Mouse (Mus musculus) heart, embryonic 14.5 days (tissue): ENCODE results near the gene Ceacam1. TPM values are rescaled to one million over a fixed set of nuclear protein-coding genes. Genes with fewer than 3 reads are reported as not detected.
A peak's percentile ranks its signal among the peaks of the same experiment; 100 is the strongest.
"Not testable (repeated sequence)": the region's sequence is repeated elsewhere in the genome, so short reads cannot be mapped to it uniquely, and the experiment has no call there.

ENCODE experiments used
- ATAC-seq: fragments of 200-750 bp; cut with Nextera tagmentation; 2 replicates; pipeline ENCODE4 v1.8.0; 2017; ENCODE audit warnings: low read depth, moderate TSS enrichment; ENCODE audit not compliant: insufficient number of reproducible peaks, insufficient read depth, low FRiP score
- H3K27ac ChIP-seq, 2 experiments: fragments of 200-500 bp in 1 of 2; fragments of 300-500 bp in 1 of 2; sonication (generic) in 1 of 2; replicated peaks in 1 of 2; 2 replicates each; pipeline ENCODE4 v1.5.1; 2012 to 2014; ENCODE audit warnings: low read depth in 2 of 2, low read length in 2 of 2, control low read depth in 1 of 2, mild to moderate bottlenecking in 1 of 2, mixed read lengths in 1 of 2; ENCODE audit not compliant: control insufficient read depth in 1 of 2, insufficient read depth in 1 of 2
- H3K27me3 ChIP-seq: fragments of 300-500 bp; sonication (generic); 2 replicates; pipeline ENCODE4 v1.6.1; 2014; ENCODE audit warnings: mild to moderate bottlenecking, low read length, control low read depth; ENCODE audit not compliant: control insufficient read depth, insufficient read depth
- H3K36me3 ChIP-seq: fragments of 300-500 bp; sonication (generic); 2 replicates; pipeline ENCODE4 v1.6.1; 2014; ENCODE audit warnings: mild to moderate bottlenecking, control low read depth, low read length, mixed read lengths; ENCODE audit not compliant: control insufficient read depth, insufficient read depth
- H3K4me1 ChIP-seq, 2 experiments: fragments of 200-500 bp in 1 of 2; fragments of 300-500 bp in 1 of 2; sonication (generic) in 1 of 2; 2 replicates each; pipeline ENCODE4 v1.6.1; 2012 to 2014; ENCODE audit warnings: low read length in 2 of 2, control low read depth in 1 of 2, mixed read lengths in 1 of 2; ENCODE audit not compliant: control insufficient read depth in 2 of 2, insufficient read depth in 2 of 2
- H3K4me2 ChIP-seq: fragments of 300-500 bp; sonication (generic); 2 replicates; pipeline ENCODE4 v1.6.1; 2014; ENCODE audit warnings: mild to moderate bottlenecking, low read length
- H3K4me3 ChIP-seq, 2 experiments: fragments of 200-500 bp in 1 of 2; fragments of 300-500 bp in 1 of 2; sonication (generic) in 1 of 2; 2 replicates each; pipeline ENCODE4 v1.5.1; 2012 to 2014; ENCODE audit warnings: low read length in 2 of 2, mild to moderate bottlenecking in 2 of 2, control low read depth in 1 of 2, low read depth in 1 of 2, moderate library complexity in 1 of 2; ENCODE audit not compliant: control insufficient read depth in 1 of 2, insufficient read depth in 1 of 2
- H3K9ac ChIP-seq: fragments of 300-500 bp; sonication (generic); 2 replicates; pipeline ENCODE4 v1.6.1; 2014; ENCODE audit warnings: mild to moderate bottlenecking, low read length
- H3K9me3 ChIP-seq: fragments of 300-500 bp; sonication (generic); 2 replicates; pipeline ENCODE4 v1.6.1; 2016; ENCODE audit warnings: low read length, control low read depth; ENCODE audit not compliant: control insufficient read depth
- WGBS: fragments of 180-500 bp; shearing (Covaris S2); extraction: QIAGEN DNeasy Blood & Tissue Kit; methylation state at CpG from one replicate; pipeline ENCODE4 v1.1.7; 2014; 5-methylcytosine and 5-hydroxymethylcytosine counted together
- polyA plus RNA-seq: library from polyadenylated mRNA; unstranded; fragments of >200 nt; fragmentation: Nextera tagmentation; extraction: Ambion mirVana; gene quantifications from 2 replicates; pipeline ENCODE4 v1.2.1, GENCODE M21; 2014

Gene Ceacam1
- polyA plus RNA-seq = 3.9 and 4.5 TPM in 2 replicates

DNA sequence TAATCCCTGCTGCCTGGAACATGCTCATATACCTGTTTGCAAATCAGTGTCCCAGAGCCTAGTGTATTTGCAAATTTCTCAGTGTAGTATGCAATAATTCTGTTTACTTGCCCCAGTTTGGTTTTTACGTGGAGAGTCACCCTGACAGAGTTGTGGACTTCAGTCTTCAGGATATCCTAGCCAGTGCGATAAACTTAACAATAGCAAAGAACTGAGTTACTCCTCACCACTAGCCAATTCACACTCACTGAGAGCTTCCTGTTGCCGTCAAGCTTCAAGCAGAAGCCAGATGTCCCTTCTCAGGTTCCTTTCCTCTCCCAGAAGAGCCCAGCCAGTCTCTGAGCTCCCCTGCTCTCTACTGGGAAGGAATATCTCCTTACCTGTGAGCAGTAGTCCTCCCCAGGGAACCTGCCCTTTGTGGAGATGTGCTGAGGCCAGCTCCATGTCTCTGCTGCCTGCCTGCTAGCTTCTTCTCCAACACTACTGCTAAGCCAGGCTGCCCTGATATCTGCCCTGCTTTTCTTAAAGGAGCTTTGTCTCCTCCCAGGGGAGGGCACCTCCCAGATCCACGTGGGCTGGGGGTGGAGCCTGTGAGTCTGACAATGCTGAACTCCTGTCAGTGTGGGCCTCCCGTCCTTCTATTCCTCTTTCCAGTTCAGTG lies at the start of gene Ceacam1:
Ceacam1 (minus strand) TSS at position 513 of the 661 bp plus-strand sequence.
- H3K27ac ChIP-seq = peak within 1 kb of the TSS in 1 of 2 experiments; percentile 59; a peak in 2 of 4 replicates
- H3K4me3 ChIP-seq, H3K9me3 ChIP-seq, H3K4me2 ChIP-seq, H3K27me3 ChIP-seq, H3K36me3 ChIP-seq, H3K4me1 ChIP-seq, H3K9ac ChIP-seq: not testable (repeated sequence)
- 13% methylated on average over 5 of the region's 5 CpGs for WGBS
- ATAC-seq = peak; percentile 47; the same call in 1 of the 2 replicates

DNA sequence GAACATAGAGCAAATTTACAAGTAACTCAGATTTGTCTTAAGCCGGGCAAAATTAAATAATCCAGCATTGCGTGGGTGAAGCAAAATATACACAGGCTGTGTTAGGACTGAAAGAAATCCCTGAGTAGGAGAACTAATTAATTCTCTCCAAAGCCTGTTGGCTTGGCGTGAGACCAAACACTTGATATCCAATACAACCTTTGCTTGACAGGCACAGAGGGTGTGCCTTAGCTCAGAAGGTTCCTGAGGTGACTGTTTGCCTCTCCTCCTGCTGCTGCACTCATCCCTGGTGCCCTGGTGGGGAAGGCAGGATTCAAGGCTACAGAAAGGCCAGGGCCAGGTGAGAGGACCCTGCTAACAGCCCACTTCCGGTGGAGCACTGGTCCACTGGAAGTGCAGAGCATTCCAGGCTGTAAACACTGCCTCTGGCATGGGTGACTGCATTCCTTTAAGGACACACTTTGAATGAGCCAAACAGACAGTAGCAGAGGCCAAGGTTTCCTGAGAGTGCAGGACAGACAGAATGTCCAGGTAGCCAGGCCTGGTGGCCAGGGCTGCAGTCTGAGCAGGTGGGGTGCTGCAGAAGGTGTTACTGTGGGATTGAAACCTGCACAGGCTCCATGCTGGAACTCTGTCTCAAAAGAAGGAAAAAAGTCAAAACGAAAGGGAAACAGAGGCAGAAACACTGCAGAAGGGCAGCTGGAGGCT lies 38.8 kb upstream of the Ceacam1 start:
- not testable (repeated sequence) for H3K4me2 ChIP-seq, H3K4me3 ChIP-seq, H3K27me3 ChIP-seq, H3K9me3 ChIP-seq, ATAC-seq, H3K4me1 ChIP-seq, H3K9ac ChIP-seq, H3K27ac ChIP-seq, H3K36me3 ChIP-seq
- 78% methylated on average over 2 of the region's 5 CpGs for WGBS

DNA sequence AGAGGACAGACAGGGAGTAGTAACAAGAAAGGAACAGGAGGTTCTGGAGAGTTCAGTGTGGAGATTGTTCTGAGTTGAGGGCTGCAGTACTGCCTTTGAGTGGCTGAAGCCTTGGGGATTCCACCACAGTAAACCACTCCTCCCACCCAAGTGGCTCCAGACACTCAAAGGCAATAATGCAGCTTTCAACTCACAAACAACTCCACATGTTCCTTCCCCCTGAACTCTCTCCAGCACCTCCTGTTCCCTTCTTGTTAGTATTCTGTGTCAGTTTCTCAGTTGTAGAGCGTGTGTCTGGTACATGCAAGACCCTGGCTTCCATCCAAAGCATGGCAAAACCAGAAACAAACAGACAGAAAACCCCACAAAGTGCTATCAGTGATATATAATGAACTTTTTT lies 38.3 kb upstream of the Ceacam1 start:
- not testable (repeated sequence) for H3K4me2 ChIP-seq, H3K4me3 ChIP-seq, H3K27me3 ChIP-seq, ATAC-seq, H3K27ac ChIP-seq, H3K9me3 ChIP-seq, H3K4me1 ChIP-seq, H3K9ac ChIP-seq, H3K36me3 ChIP-seq
- 59% methylated on average over 1 of the region's 1 CpGs for WGBS

DNA sequence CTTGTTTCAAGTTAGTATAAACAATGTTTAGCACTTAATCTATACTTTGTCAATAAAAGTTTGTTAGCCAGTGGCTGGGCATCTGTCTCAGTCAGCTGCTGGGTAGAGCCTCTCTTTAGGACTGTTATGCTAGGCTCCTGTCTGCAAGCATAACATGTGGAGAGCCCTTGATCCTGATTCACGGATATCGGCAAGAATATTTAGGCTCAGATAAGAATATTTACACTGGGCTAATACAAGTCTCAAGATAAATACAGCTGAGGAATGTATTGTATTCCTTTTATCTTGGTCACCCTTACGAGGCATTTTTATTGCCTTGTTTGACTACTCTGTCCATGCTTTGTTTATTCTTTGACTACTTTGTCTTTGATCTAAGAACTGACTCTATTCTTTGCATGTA lies 32.5 kb upstream of the Ceacam1 start:
- no peaks in the 10 kb centered on the region for H3K36me3 ChIP-seq
- no peak overlapping the region for H3K9ac ChIP-seq
- no peaks in the 10 kb centered on the region for H3K9me3 ChIP-seq
- no peak for ATAC-seq
- no peak overlapping the region for H3K4me2 ChIP-seq
- H3K4me1 ChIP-seq = no peaks in the 10 kb centered on the region
- H3K27ac ChIP-seq = no peak overlapping the region
- no peak overlapping the region for H3K4me3 ChIP-seq
- no peaks in the 10 kb centered on the region for H3K27me3 ChIP-seq
- 26% methylated on average over 3 of the region's 3 CpGs for WGBS

DNA sequence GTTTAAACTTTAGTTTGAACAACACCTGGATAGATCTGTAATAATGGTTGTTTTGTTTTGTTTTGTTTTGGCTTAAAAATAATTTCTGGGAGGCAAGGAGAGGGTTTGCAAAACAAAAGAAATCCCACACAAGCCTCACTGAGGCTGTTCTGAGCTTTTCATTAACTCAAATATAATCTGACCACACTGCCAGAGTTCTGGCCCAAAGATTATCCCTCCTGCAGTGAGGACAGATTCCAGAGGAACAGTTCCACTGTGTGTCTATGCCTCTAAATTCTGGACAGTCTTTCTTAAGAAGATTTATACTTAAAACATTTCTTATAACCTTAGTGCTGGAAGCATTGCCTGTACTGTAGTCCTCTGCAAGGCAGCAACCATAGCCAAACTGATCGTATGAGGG lies 17.2 kb upstream of the Ceacam1 start:
- Histone ChIP-seq H3K4me1 (no peaks in the 10 kb centered on the region), H3K9me3 (no peaks in the 10 kb centered on the region), H3K9ac (no peak overlapping the region), H3K27ac (no peak overlapping the region), H3K36me3 (no peaks in the 10 kb centered on the region), H3K4me2 (no peak overlapping the region), H3K27me3 (no peaks in the 10 kb centered on the region), H3K4me3 (no peak overlapping the region)
- no peak for ATAC-seq
- WGBS = 76% methylated on average over 1 of the region's 1 CpGs

DNA sequence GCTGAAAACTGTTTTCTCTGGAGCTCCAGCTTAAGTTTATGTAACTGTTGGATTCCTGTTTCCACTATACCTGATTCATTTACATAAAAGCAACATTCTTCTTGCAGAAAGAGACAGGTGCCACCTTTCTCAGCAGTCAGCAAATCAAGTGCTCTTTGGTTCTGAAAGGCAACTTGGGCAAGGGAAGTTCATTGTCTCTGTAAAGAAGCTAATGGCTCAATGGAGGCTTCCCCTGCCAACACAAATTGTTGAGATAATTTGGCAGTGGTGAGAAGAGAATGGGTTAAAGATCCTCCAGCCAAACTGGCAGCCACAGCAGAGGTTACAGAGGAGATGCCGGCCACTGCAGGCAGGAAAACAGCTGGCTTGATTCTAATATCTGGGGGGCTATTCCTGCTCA lies 13.3 kb upstream of the Ceacam1 start:
- H3K9me3 ChIP-seq, H3K36me3 ChIP-seq, H3K27ac ChIP-seq, H3K9ac ChIP-seq, H3K27me3 ChIP-seq, H3K4me2 ChIP-seq, H3K4me3 ChIP-seq, H3K4me1 ChIP-seq, ATAC-seq: not testable (repeated sequence)
- WGBS = no CpG with 5 or more reads among the region's 1 CpGs

DNA sequence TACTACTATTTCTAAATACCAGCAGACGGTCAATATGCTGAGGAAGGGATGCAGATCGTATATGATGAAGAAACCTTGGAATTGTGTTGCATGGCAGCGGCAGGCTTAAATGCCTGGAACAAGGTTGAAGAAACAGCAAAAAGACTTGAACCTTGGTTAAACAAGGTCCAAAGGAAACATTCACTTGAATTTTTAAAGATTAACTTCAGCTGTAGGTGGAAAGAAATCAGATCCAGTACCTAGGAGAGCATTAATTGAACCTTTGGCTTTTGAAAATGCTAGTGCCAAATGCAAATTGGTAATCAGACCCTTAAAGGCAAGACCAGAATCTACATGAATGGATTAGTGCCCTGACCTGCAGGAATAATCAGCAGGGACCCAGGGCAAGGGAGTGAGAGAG lies 12.0 kb upstream of the Ceacam1 start:
- not testable (repeated sequence) for H3K4me2 ChIP-seq, H3K4me3 ChIP-seq, H3K9me3 ChIP-seq, H3K4me1 ChIP-seq, H3K27me3 ChIP-seq, H3K9ac ChIP-seq, H3K36me3 ChIP-seq, ATAC-seq, H3K27ac ChIP-seq
- WGBS = 88% methylated on average over 3 of the region's 3 CpGs

DNA sequence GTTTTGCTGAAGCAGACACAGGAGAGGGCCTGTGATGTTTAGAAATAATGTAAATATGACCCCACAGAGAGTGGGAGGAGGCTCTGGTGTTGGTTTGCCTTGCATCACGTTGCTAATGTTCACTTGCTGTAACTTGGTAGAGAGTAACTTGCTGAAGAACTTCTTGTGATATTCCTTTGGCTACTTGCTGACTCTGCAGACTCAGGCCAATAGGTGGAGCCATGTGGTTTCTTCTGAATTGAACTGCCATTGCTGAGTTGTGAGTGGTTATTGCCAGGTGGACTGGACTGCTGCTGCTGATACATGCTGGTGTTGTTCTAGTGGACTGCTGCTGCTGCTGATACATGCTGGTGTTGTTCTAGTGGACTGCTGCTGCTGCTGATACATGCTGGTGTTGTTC lies 8.8 kb upstream of the Ceacam1 start:
- H3K27ac ChIP-seq = no peak overlapping the region
- H3K9me3 ChIP-seq = no peaks in the 10 kb centered on the region
- ATAC-seq = no peak
- no peak overlapping the region for H3K9ac ChIP-seq
- no peaks in the 10 kb centered on the region for H3K4me1 ChIP-seq
- WGBS = 25% methylated on average over 1 of the region's 1 CpGs
- H3K4me2 ChIP-seq = no peak overlapping the region
- no peaks in the 10 kb centered on the region for H3K36me3 ChIP-seq
- H3K4me3 ChIP-seq = no peak overlapping the region
- H3K27me3 ChIP-seq = no peaks in the 10 kb centered on the region
